Mouse (Mus musculus) CD4-positive helper T cell, adult 2 months (primary cell): Measurements from ENCODE around the gene Matn4.

Experiments
- DNase-seq: peaks from one replicate; pipeline ENCODE4 v3.0.0-alpha.2; 2012; ENCODE audit warnings: low read depth, missing footprints, low spot score

Matn4 gene

GRCm38 (mm10) chr2:164436215-164436913 lies 31.4 kb upstream of the Matn4 start:
- no peak for DNase-seq

- no peak for DNase-seq
Measured at GRCm38 (mm10) chr2:164435216-164436090, 30.5 kb upstream of the Matn4 start.

GRCm38 (mm10) chr2:164434681-164435080 lies 29.7 kb upstream of the Matn4 start:
- no peak for DNase-seq

- no peak for DNase-seq
Measured at GRCm38 (mm10) chr2:164433278-164433895, 28.4 kb upstream of the Matn4 start.

- DNase-seq = no peak
Measured at GRCm38 (mm10) chr2:164432541-164433191, 27.7 kb upstream of the Matn4 start.

- no peak for DNase-seq
Measured at GRCm38 (mm10) chr2:164431676-164432465, 26.9 kb upstream of the Matn4 start.

GRCm38 (mm10) chr2:164430697-164431096 lies 25.7 kb upstream of the Matn4 start:
- DNase-seq = no peak

GRCm38 (mm10) chr2:164429881-164430615 lies 25.1 kb upstream of the Matn4 start:
- DNase-seq = no peak

GRCm38 (mm10) chr2:164428451-164428850 lies 23.5 kb upstream of the Matn4 start:
- no peak for DNase-seq

- DNase-seq = no peak
Measured at GRCm38 (mm10) chr2:164426952-164427351, 22.0 kb upstream of the Matn4 start.

GRCm38 (mm10) chr2:164426121-164426520 lies 21.2 kb upstream of the Matn4 start:
- no peak for DNase-seq

- no peak for DNase-seq
Measured at GRCm38 (mm10) chr2:164425401-164425800, 20.4 kb upstream of the Matn4 start.

GRCm38 (mm10) chr2:164424406-164424805 lies 19.4 kb upstream of the Matn4 start:
- DNase-seq = no peak

GRCm38 (mm10) chr2:164423464-164423863 lies 18.5 kb upstream of the Matn4 start:
- DNase-seq = no peak

- no peak for DNase-seq
Measured at GRCm38 (mm10) chr2:164422675-164423393, 17.9 kb upstream of the Matn4 start.

GRCm38 (mm10) chr2:164421979-164422378 lies 17.0 kb upstream of the Matn4 start:
- DNase-seq = no peak

- no peak for DNase-seq
Measured at GRCm38 (mm10) chr2:164421306-164421705, 16.3 kb upstream of the Matn4 start.

GRCm38 (mm10) chr2:164419489-164419888 lies 14.5 kb upstream of the Matn4 start:
- DNase-seq = no peak

GRCm38 (mm10) chr2:164418308-164418875 lies 13.4 kb upstream of the Matn4 start:
- DNase-seq = no peak
